Mouse (Mus musculus) bone marrow macrophage, adult 2 months (primary cell): ENCODE measurements around the gene Sphk1.

Source experiments
- CTCF ChIP-seq: IDR thresholded peaks from 2 replicates; pipeline ENCODE4 v1.5.1; 2012; ENCODE audit warnings: low read depth, mild to moderate bottlenecking, low read length, moderate library complexity
- POLR2A ChIP-seq: IDR thresholded peaks from 2 replicates; pipeline ENCODE4 v1.6.1; 2012; ENCODE audit warnings: mild to moderate bottlenecking, low read depth, low read length, borderline replicate concordance

GRCm38 (mm10) chr11:116481776-116482175 is 48.9 kb upstream of the Sphk1 start:
- TF ChIP-seq POLR2A (no peak), CTCF (no peak)
